Mouse (Mus musculus): ENCODE results near the gene 1700016C15Rik.

GRCm38 (mm10) chr1:177692491-177692890, 37.1 kb upstream of the 1700016C15Rik start:
- TF ChIP-seq CTCF (IDR thresholded peaks at IDR 0.05) (no peak), EP300 (IDR thresholded peaks at IDR 0.05; ENCODE audit: insufficient read depth, low read depth, low read length) (no peak)

Measured in heart, adult 2 months (tissue).